Mouse (Mus musculus): ENCODE measurements around the gene Dhrs3. TPM values are rescaled to one million over a fixed set of nuclear protein-coding genes. Genes with fewer than 3 reads are reported as not detected.

Gene Dhrs3
- polyA plus RNA-seq (2015; fragmentation: Nextera tagmentation; extraction: Ambion mirVana) = 35.6 and 41.3 TPM in 2 replicates

DNA sequence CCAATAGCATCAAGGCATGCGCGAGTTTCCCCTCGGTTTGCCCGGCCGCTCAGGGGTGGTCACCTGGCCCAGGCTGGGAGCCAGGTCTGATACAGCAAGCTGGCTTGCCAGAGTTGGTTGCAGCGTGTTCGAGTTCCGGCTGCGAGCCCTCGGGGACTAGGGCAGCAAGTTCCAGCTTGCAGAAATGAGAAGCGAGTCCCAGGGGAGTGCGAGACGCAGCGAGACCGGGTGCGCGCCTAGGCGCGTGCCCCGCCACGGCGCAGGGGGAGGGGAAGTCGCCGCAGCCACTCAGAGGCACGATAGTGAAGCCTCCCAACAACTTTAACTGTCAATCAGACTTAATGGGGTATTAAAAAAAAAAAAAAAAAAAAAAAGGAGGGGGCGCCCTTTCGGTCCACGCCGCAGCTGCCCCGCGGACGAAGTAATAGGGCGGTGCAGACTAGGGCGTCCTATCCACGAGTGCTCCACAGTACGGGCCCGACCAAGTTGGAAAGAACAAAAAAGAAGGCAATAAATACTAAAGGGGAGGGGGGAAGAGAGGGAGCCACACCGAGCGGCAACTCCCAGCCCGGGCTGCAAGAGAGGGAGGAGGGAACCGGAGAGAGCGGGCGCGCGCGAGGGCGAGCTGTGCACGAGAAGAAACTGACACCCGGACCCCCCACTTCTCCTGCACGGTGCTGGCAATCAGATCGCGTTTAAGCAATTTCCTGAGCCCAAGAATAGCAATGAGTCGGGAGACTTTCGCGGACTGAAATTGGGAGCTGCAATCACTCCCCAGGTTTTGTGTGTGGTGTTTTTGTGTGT lies at the start of gene Dhrs3:
Gene Dhrs3 (plus strand): TSS at position 695 of the 804 bp plus-strand sequence.
- Histone ChIP-seq H3K36me3 (replicated peaks) (no peaks in the 10 kb centered on the region), H3K9ac (peak within 1 kb of the TSS; percentile 47), H3K4me3 (peak within 1 kb of the TSS; percentile 46), H3K4me2 (peak within 1 kb of the TSS; percentile 97), H3K4me1 (peaks cover 30% of the 10 kb centered on the region), H3K9me3 (no peaks in the 10 kb centered on the region), H3K27me3 (replicated peaks) (peaks cover 30% of the 10 kb centered on the region), H3K27ac (peak within 1 kb of the TSS; percentile 50; the same call in 1 of the 2 replicates)
- under 1% methylated on average over 55 of the region's 55 CpGs for WGBS
- ATAC-seq (replicated peaks) = peak; percentile 64

DNA sequence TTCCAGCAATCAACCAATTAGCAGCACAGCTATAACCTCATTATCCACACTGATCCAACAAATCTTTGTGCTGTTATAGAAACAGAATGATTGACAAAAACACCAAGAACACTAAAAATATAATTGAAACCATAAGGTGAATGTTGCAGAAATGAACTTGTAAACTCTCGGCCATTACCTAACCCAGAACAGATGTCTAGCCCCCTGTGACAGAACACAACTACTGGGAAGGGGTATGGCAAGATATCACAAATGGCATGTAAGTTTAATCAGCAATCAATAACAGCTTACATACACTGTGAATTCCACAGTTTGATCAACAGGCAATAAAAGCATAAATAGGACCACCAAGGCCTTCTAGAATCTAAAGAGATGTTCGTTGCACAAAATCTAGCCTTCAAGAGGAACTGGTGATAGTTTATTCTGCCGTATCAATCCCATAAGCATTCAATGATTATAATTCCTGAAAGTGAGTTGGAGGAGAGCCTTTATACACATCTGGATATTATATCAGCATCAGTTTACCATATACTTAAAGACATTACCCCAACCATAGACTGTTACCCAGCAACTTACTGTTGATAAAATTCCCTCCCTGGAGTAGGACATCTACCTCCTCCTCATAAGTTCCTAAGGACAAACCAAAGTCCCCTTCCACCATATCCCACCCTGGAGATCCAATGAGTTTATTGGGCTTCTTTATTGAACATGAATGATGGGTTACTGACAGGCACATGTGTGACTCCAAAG lies 30.7 kb upstream of the Dhrs3 start:
- WGBS = 83% methylated on average over 3 of the region's 3 CpGs
- Histone ChIP-seq H3K4me3 (no peak overlapping the region), H3K9ac (no peak overlapping the region), H3K4me1 (no peaks in the 10 kb centered on the region), H3K4me2 (no peak overlapping the region), H3K27ac (no peak overlapping the region), H3K9me3 (no peaks in the 10 kb centered on the region), H3K36me3 (replicated peaks) (no peaks in the 10 kb centered on the region), H3K27me3 (replicated peaks) (no peaks in the 10 kb centered on the region)
- no peak for ATAC-seq (replicated peaks)

DNA sequence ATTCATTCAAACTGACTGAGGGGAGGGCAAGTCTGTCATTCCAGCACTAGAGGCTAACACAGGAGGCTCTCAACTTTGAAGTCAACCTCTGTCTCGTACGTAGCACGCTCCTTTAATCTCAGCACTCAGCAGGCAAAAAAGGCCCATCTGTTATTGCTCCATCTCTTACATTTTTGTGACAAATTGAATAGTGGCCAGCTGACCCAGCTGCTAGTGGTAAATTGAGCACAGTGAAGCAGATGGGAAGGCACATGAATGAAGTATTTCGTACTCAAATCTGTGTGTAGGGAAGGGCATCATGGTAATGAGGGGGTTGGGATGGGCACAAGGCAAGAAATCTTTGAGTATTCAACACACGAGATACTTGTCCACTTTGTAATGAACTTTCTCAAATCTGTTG lies 24.7 kb upstream of the Dhrs3 start:
- no peak overlapping the region for H3K4me3 ChIP-seq
- H3K4me1 ChIP-seq = no peaks in the 10 kb centered on the region
- H3K27me3 ChIP-seq (replicated peaks) = no peaks in the 10 kb centered on the region
- no peaks in the 10 kb centered on the region for H3K36me3 ChIP-seq (replicated peaks)
- no peak overlapping the region for H3K4me2 ChIP-seq
- ATAC-seq (replicated peaks) = no peak
- 67% methylated on average over 5 of the region's 5 CpGs for whole genome bisulfite sequencing
- H3K9ac ChIP-seq = no peak overlapping the region
- H3K27ac ChIP-seq = no peak overlapping the region
- no peaks in the 10 kb centered on the region for H3K9me3 ChIP-seq

DNA sequence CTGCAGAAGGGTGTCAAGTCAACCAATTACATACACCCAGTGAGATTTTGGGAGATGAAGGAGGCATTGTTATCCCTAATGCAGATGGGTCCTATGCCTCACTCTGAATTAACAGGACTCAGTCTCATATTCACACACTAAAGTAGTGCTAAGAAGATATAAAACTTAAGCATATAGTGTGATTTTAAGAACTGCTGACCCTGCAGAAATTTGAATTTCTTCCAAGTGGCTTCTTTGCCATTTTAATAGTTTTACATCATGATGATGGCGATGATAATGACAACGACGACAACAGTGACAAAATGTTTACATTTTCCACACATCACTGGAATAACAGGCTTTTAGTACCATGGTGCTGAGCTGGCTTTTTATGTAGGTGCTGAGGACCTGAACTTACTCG lies 24.0 kb upstream of the Dhrs3 start:
- Histone ChIP-seq H3K36me3 (replicated peaks) (no peaks in the 10 kb centered on the region), H3K4me2 (no peak overlapping the region), H3K27me3 (replicated peaks) (no peaks in the 10 kb centered on the region), H3K27ac (no peak overlapping the region), H3K9ac (no peak overlapping the region), H3K4me1 (no peaks in the 10 kb centered on the region), H3K4me3 (no peak overlapping the region), H3K9me3 (no peaks in the 10 kb centered on the region)
- no peak for ATAC-seq (replicated peaks)
- 87% methylated on average over 4 of the region's 4 CpGs for WGBS

DNA sequence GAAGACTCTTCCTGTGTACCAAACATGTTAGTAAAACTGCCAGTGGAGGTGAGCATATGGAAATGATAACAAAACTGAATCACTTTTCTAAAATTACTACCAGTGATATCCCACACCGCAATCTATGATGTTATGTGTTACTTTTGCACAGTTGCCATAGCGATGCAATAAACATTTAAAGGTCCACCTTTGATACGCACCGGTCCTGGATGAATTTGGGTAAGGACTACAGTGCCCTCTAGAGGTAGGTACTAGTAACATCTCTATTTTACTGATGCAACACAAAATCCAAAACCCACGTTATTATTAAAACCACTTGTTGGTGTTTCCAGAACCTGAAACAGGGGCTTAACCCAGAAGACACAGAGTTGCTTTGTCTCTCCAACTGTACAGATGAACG lies 19.7 kb upstream of the Dhrs3 start:
- Histone ChIP-seq H3K36me3 (replicated peaks) (no peaks in the 10 kb centered on the region), H3K9me3 (no peaks in the 10 kb centered on the region), H3K4me2 (no peak overlapping the region), H3K27ac (no peak overlapping the region), H3K4me1 (no peaks in the 10 kb centered on the region), H3K9ac (no peak overlapping the region), H3K27me3 (replicated peaks) (no peaks in the 10 kb centered on the region), H3K4me3 (no peak overlapping the region)
- WGBS = 39% methylated on average over 6 of the region's 6 CpGs
- no peak for ATAC-seq (replicated peaks)

DNA sequence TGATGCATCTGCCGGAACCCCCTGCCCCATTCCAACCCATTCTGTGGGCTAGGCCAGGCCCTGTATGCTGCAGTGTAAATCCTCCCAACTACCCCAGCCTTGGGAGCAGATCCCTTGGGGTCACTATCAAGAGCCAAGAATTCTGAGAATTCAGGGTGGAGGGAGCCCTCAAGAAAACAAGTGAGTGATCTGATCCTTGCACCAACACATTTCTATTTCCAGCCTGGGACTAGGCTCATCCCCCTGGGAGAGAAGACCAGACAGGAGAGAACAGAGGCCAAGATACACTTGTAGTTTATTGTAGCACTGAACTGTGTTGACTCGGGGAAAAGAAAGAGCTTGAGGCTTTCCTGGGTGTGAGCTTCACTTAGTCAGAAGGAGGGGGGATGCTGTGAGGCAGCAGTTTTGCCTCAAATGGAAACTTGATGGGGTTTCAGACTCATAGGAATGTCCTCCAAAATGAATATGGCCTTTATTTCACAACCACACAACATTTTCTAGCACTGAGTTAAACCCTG lies 17.0 kb upstream of the Dhrs3 start:
- Histone ChIP-seq H3K4me3 (no peak overlapping the region), H3K36me3 (replicated peaks) (no peaks in the 10 kb centered on the region), H3K9ac (no peak overlapping the region), H3K4me1 (no peaks in the 10 kb centered on the region), H3K4me2 (no peak overlapping the region), H3K9me3 (no peaks in the 10 kb centered on the region), H3K27ac (no peak overlapping the region), H3K27me3 (replicated peaks) (no peaks in the 10 kb centered on the region)
- 81% methylated on average over 2 of the region's 2 CpGs for WGBS
- ATAC-seq (replicated peaks) = no peak

DNA sequence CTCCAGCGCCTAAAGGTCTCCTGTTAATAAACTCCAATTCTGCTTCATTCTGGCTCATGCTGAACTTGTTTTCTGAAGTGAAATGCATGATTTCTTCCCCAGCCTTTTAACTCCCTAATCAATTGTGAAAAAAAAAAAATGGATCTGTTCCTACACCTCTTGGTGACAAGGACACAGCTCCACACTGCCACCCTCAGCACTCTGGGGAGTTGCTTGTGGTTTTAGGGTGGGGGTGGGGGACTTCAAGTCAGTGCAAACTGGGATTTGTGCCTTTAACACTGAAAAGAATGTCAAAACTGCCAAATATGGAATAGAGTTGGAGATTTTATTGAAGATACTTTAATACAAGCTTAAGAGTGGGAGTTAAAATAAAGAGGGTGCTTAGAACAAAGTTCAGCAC lies 13.1 kb upstream of the Dhrs3 start:
- H3K9ac ChIP-seq = no peak overlapping the region
- no peaks in the 10 kb centered on the region for H3K27me3 ChIP-seq (replicated peaks)
- ATAC-seq (replicated peaks) = no peak
- H3K36me3 ChIP-seq (replicated peaks) = no peaks in the 10 kb centered on the region
- no peak overlapping the region for H3K4me2 ChIP-seq
- WGBS = 58% methylated on average over 1 of the region's 1 CpGs
- no peak overlapping the region for H3K4me3 ChIP-seq
- H3K9me3 ChIP-seq = no peaks in the 10 kb centered on the region
- H3K4me1 ChIP-seq = no peaks in the 10 kb centered on the region
- no peak overlapping the region for H3K27ac ChIP-seq

DNA sequence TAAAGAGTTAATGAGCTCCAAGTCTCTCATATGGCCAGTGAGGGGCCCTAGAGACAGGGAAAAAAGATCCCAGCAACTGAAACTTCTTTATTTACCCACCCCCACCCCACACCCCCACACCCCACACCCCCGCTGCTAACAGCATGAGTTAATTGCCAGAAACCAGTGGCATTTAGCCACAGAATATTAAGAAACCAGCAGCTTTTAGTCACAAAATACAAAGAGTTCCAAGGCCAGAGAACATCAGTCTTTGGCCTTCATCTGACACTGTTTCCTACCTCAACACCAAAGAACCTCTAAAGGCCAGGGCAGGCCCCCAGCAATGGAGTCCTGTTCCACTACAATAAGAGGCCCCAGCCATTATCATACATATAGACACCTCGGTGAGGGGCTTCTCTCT lies 11.3 kb upstream of the Dhrs3 start:
- H3K9me3 ChIP-seq = no peaks in the 10 kb centered on the region
- ATAC-seq (replicated peaks) = no peak
- H3K4me1 ChIP-seq = no peaks in the 10 kb centered on the region
- no peaks in the 10 kb centered on the region for H3K36me3 ChIP-seq (replicated peaks)
- H3K4me2 ChIP-seq = no peak overlapping the region
- H3K4me3 ChIP-seq = no peak overlapping the region
- WGBS = 60% methylated on average over 2 of the region's 2 CpGs
- no peak overlapping the region for H3K27ac ChIP-seq
- H3K27me3 ChIP-seq (replicated peaks) = no peaks in the 10 kb centered on the region
- H3K9ac ChIP-seq = no peak overlapping the region

DNA sequence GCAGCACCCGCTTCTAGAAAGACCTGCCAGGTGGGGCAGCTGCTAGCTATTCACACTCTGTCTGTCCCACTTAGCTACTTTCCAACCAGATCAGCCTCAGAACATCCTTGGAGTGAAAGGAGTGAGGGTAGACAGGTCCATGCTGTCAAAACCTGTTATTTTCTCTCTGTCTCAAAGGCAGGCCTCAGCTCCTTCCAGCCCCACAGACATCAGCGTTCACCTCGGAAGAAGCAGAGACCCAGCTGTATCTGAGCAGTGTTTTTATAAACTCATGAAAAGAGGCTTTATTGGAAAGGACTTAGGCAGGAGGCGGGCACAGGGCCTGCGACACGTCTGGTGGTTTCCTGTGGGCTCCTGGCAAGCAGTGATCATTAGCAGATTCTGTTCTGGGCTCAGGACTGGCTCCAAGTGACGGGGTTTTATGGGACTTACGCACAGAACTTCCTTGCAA lies 9.7 kb upstream of the Dhrs3 start:
- Histone ChIP-seq H3K27me3 (replicated peaks) (no peaks in the 10 kb centered on the region), H3K36me3 (replicated peaks) (no peaks in the 10 kb centered on the region), H3K27ac (no peak overlapping the region), H3K4me3 (no peak overlapping the region), H3K9me3 (no peaks in the 10 kb centered on the region), H3K4me2 (no peak overlapping the region), H3K9ac (no peak overlapping the region), H3K4me1 (no peaks in the 10 kb centered on the region)
- 65% methylated on average over 8 of the region's 8 CpGs for WGBS
- ATAC-seq (replicated peaks) = 0 out of 2 replicates have a peak, but pooled peaks have one; percentile 30

DNA sequence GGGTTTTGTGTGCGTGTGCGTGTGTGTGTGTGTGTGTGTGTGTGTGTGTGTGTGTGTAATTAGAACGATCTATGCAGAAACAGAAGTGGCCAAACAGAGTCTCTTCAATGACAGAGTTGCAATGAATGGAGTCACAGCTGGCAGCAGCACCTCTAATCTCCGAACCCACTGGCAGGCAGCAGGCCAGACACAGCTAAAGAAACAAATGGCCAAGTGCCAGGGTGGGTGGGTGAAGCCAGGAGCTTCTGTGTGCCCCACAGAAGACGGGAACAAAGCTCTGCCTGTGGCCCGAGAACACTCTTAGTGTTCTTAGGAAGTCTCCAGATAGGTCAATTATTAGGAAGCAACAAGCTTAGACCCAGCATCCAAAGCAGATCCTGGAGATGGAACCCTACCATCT lies 6.2 kb upstream of the Dhrs3 start:
- no peak overlapping the region for H3K27ac ChIP-seq
- H3K9ac ChIP-seq = no peak overlapping the region
- 51% methylated on average over 6 of the region's 6 CpGs for WGBS
- H3K4me2 ChIP-seq = no peak overlapping the region
- H3K4me3 ChIP-seq = no peak overlapping the region
- peak; percentile 25 for ATAC-seq (replicated peaks)
- H3K36me3 ChIP-seq (replicated peaks) = no peaks in the 10 kb centered on the region
- no peaks in the 10 kb centered on the region for H3K4me1 ChIP-seq
- H3K27me3 ChIP-seq (replicated peaks) = peaks cover 8% of the 10 kb centered on the region; the same call in 1 of the 2 replicates
- no peaks in the 10 kb centered on the region for H3K9me3 ChIP-seq

DNA sequence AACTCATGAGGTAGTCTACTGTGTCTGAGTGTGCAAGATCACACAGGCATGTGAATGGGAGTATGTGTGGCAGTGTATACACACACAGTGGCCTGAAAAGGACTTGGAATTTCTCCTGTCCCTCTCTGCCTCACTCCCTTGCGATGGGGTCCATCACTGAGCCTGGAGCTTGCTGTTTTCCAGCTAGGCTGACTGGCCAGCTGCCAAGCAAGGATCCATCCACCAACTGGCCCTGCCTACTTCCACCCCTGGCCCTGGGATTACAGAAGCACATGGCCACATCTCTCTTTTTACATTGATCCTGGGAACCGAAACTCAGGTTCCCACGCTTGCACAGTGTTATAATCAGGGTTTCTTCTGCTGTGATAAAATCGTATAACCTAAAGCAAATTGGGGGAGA lies 3.9 kb upstream of the Dhrs3 start:
- H3K9ac ChIP-seq = no peak overlapping the region
- no peaks in the 10 kb centered on the region for H3K9me3 ChIP-seq
- no peak overlapping the region for H3K4me2 ChIP-seq
- no peak overlapping the region for H3K4me3 ChIP-seq
- WGBS = 78% methylated on average over 4 of the region's 4 CpGs
- peaks cover 15% of the 10 kb centered on the region for H3K27me3 ChIP-seq (replicated peaks)
- H3K4me1 ChIP-seq = peaks cover 19% of the 10 kb centered on the region
- ATAC-seq (replicated peaks) = no peak
- no peak overlapping the region for H3K27ac ChIP-seq
- no peaks in the 10 kb centered on the region for H3K36me3 ChIP-seq (replicated peaks)

DNA sequence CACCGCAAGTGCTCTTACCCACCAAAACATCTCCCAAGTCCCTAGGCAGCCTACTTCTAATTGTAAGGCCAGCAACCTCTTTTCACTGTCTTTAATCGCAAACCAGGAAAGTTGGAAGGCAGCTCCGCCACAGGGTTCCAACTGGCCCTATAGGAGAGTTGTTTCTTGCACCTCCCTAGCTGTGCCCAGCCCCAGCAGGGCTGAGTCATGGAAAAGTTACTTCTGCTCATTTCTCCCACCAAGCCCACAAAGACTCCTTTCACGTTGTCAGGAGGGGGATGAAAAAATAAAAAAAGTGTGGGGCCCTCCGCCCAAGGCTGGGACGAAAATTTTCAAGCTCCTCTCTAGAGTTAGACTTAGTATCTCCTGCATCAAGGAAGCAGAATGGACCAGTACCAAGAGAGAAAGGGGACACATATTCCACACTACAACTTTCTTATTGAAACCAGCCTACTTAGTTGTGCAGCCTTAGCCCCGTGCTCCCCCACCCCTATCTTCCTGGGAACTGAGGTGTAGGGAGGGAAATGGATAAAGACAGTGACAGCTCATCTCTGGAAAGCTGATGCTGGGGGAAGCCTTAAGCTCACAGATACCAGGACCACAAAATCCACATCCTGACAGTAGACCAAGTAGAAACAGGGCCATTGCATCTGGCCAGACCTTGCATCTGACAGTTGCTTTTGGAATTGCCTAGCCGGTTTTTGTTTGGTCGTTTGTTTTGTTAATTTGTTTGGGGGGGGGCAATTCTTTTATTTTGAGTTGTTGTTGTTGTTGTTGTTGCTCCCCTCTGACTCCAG lies 2.9 kb upstream of the Dhrs3 start:
- no peak overlapping the region for H3K4me3 ChIP-seq
- peaks cover 23% of the 10 kb centered on the region for H3K27me3 ChIP-seq (replicated peaks)
- no peaks in the 10 kb centered on the region for H3K9me3 ChIP-seq
- peaks cover 29% of the 10 kb centered on the region for H3K4me1 ChIP-seq
- no peak for ATAC-seq (replicated peaks)
- H3K27ac ChIP-seq = no peak overlapping the region
- H3K9ac ChIP-seq = no peak overlapping the region
- H3K36me3 ChIP-seq (replicated peaks) = no peaks in the 10 kb centered on the region
- 80% methylated on average over 9 of the region's 9 CpGs for WGBS
- no peak overlapping the region for H3K4me2 ChIP-seq

Data from midbrain, embryonic 15.5 days (tissue).